Mouse (Mus musculus) heart, adult 2 months (tissue): Measurements from ENCODE around the gene Borcs5.

Source experiments
- CTCF ChIP-seq: fragments of 200-600 bp; IDR thresholded peaks from 2 replicates; pipeline ENCODE4 v1.8.1; 2022; ENCODE audit warnings: antibody characterized with exemption, mild to moderate bottlenecking, moderate library complexity
- EP300 ChIP-seq: fragments of 200-500 bp; IDR thresholded peaks from 2 replicates; pipeline ENCODE4 v1.6.1; 2011; ENCODE audit warnings: low read depth, low read length, control low read depth; ENCODE audit not compliant: insufficient read depth
- POLR2A ChIP-seq: fragments of 200-500 bp; IDR thresholded peaks from 2 replicates; pipeline ENCODE4 v1.6.1; 2011; ENCODE audit warnings: mild to moderate bottlenecking, low read depth, low read length, control low read depth; ENCODE audit not compliant: insufficient read depth

DNA sequence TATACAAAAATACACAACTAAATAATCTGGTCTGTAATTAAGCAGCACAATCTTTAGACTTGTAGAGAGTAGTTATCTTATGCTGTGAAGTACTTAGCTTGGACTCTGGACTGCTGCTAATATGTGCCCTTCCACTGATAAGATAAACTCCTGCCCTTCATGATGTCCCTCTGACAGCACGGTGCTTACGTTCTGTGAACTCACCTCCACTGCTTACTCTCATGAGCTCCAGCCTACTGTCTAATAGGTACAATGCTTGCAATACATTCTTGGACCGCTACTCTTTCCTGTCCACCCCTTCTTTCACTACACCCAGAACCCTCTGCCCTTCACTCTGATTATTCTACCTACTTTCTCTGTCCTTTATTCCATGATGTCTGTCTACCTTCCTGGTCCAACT lies 91.7 kb downstream of the Borcs5 start:
- no peak for TF ChIP-seq CTCF
- TF ChIP-seq EP300 = no peak
- no peak for TF ChIP-seq POLR2A
